Mouse (Mus musculus) ovary, adult 10 weeks (tissue): Measurements from ENCODE around the gene Dusp15. TPM values are rescaled to one million over a fixed set of nuclear protein-coding genes. Genes with fewer than 3 reads are reported as not detected.

ENCODE experiments used
- polyA plus RNA-seq: library from polyadenylated mRNA; stranded (reverse); fragments of 350-450 nt; fragmentation: Illumina TruSeq; extraction: RNeasy Lipid Tissue Mini Kit (QIAGEN cat#74804); gene quantifications from one replicate; pipeline ENCODE4 v1.2.3, GENCODE M21; 2014

Dusp15 gene
- polyA plus RNA-seq: not detected

GRCm38 (mm10) chr2:152951065-152951849, at the start of gene Dusp15:
TSS of gene Dusp15 (minus strand) at chr2:152951698.

GRCm38 (mm10) chr2:152962091-152962793, 10.7 kb upstream of the Dusp15 start, which contains the start of gene Ttll9:
TSS of gene Ttll9 (plus strand) at chr2:152962485.

GRCm38 (mm10) chr2:152933048-152933447, 18.4 kb downstream of the Dusp15 start, which contains the start of gene Foxs1:
TSS of gene Foxs1 (minus strand) at chr2:152933208.

GRCm38 (mm10) chr2:152911031-152911430, 40.5 kb downstream of the Dusp15 start, which contains the start of gene Mylk2:
TSS of gene Mylk2 (plus strand) at chr2:152911352.

Other genes with a start within 250 kb of the Dusp15 start
- 21.2 TPM for gene Id1, start 215.4 kb downstream of the Dusp15 start, polyA plus RNA-seq
- not detected for gene Cox4i2, start 197.5 kb downstream of the Dusp15 start, polyA plus RNA-seq
- gene Bcl2l1, start 120.0 kb downstream of the Dusp15 start, polyA plus RNA-seq: 28.0 TPM
- 63.9 TPM for gene Tpx2, start 103.7 kb downstream of the Dusp15 start, polyA plus RNA-seq
- not detected for gene Mylk2, start 40.3 kb downstream of the Dusp15 start, polyA plus RNA-seq
- gene Foxs1, start 18.5 kb downstream of the Dusp15 start, polyA plus RNA-seq: not detected
- gene Ttll9, start 10.8 kb upstream of the Dusp15 start, polyA plus RNA-seq: not detected
- gene Pdrg1, start 63.7 kb upstream of the Dusp15 start, polyA plus RNA-seq: 63.4 TPM
- not detected for gene Xkr7, start 80.2 kb upstream of the Dusp15 start, polyA plus RNA-seq
- gene Ccm2l, start 114.3 kb upstream of the Dusp15 start, polyA plus RNA-seq: 0.54 TPM
- not detected for gene Hck, start 156.8 kb upstream of the Dusp15 start, polyA plus RNA-seq
- 33.0 TPM for gene Tm9sf4, start 209.6 kb upstream of the Dusp15 start, polyA plus RNA-seq